Mouse (Mus musculus) ovary, postnatal 14 days (tissue): ENCODE measurements at regions not wholly inside any gene's neighbourhood (a gene's known extent, or its start where the extent isn't known, plus 50 kb on each side); places are given as distances from the start of the nearest gene placed in this dataset.

ENCODE experiments used
- DNase-seq: peaks from one replicate; pipeline ENCODE4 v3.0.0; 2022; ENCODE audit warnings: low spot score

DNA sequence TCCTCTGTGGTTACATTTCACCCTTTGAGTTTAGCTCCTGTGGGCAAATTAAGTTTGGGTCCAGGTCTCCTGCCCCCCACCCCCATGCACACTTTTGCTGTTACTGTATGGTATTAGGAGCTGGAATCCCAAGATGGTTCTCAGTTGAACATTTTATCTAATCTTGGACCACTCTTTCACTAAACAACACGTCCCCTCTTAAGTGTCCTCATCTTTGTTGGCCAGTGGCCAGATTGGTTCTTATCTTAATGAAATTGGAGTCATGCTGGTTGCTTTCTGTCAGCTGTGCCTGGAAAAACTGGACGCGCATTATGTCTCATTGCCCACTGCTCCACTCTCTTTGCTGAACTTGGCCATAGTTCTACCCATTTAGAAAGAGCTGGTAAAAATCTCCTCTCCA is 391.1 kb upstream of the Pbx1 start:
- no peak for DNase-seq

DNA sequence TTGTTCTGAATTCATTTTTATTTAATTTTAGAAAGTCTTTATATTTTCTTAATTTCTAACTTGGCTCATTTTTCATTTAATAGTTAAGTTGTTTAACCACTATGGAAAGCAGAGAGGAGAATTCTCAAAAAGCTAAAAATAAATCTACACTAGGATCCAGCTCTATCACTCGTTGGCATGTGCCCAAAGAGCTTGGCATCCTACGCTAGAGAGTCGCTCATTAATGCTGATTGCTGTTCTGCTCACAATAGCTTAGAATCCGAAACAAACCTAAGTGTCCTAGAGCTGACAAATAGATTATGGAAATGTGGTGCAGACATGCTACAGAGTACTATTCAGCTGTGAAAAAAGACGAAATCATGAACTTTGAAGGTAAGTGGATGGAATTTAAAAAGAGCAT is 386.3 kb upstream of the Pbx1 start:
- DNase-seq = no peak

DNA sequence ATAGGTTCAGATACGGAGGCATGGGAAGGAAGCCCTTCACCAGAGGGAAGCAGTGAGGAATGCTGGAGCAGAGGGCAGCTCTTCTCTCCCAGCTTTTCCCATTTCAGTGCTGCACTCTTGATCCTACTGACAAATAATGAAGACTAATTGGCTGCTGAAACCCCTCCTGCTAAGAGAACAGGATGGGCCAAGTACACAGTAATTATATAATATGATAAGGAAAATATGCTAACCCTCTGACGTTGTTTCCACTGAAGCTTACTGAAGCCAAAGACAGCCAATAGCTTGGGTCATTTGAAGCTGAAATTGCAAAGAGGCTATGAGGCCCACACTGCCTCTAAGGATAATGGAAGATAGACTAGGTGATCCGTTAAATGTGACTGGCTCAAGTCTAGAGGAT is 375.0 kb upstream of the Pbx1 start:
- no peak for DNase-seq

DNA sequence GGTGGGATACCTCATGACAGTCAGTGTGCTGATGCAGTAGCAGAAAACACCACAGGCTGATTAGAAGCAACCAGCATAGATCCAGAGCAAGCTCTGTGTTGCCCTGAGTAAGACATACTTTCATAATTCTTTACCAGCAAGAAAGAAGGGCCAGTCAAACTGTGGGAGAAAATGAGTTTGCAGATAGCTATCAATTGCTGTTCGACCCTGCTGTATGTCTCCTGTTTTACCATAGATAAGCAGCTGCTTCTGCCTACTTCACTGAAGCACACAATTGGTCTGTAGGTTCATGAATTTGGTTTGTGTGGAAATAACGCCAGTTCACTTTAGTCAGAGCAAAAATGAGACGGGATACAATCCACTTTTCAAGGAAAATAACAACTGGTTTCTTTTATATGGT is 373.4 kb upstream of the Pbx1 start:
- DNase-seq = no peak

DNA sequence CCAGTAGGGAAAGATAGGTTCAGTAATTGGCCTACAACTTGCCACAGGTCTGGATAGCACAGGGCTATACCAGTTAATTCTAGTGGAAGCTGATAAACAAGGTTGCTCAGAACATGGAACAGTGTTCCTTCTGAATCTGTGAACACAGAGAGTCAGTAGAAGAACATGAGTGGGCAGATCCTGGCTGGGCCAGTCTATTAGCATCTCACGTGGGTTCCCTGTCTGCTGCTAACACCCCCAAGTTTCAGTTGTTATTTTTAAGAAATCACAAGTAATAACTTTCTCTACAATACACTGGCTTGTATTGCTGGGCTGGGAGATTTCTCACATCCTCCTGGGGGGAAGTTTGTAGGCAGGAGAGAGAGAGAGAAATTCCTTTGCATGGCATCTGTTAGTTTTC is 369.0 kb upstream of the Pbx1 start:
- no peak for DNase-seq

DNA sequence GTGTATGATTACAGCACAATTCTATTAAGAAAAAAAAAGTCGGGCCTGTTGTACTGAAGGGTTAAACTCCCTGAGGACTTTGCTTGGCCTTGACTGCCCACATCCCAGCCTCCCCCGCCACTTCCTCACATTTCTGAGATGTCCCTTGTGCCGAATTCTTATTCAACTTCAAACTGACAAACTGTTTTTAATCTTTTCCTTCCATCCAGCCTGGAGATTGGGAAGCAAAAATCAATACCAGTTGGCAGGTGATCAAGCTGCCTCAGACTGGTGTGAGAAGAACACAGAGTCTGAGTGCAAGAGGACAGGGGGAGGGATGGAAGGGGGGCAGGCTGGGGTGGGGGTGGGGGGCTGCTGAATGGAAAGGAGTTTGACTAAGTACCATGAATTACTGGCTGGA is 354.7 kb upstream of the Pbx1 start:
- DNase-seq = no peak

DNA sequence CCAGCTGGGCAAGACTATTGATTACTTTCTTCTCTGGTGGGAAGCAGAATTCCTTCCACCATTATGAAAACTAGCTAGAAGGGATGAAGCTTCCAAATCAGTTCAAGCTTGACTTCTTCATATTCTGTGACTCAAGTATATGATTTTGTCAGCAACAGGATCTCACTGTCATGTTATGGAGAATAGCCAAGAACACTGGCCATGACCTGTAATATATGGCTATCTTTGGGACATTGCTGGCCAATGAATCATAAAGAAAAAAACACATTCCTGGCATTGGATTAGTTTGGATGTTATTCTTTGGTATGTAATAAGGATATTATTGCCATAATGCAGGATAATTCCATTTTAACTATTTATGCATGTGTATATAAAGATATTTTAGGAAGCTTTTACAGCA is 351.8 kb upstream of the Pbx1 start:
- DNase-seq = no peak

DNA sequence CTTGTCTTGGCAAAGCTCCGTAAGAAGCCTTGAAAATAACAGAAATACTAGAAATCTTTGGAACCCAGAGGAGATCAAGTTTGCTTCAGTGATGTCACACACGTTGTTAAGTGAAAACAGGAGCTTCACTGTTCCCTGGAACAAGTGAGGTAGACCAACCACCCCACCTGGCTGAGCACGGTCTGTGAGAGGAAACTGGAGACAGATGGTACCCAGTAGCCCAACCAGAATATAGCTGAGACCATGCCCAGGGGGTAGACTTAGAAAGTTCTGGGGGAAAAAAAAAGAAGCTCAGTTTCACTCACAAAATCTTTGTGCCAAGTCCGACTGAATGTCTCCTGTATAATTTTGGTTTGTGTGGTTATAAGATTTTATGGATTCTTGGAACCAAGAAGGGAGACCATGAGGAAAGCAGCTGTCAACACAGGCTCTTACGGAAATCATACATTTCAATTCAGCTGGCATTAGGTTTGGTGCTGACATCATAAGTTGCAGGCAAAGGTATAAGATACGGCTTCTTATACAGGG is 332.4 kb upstream of the Pbx1 start:
- no peak for DNase-seq

DNA sequence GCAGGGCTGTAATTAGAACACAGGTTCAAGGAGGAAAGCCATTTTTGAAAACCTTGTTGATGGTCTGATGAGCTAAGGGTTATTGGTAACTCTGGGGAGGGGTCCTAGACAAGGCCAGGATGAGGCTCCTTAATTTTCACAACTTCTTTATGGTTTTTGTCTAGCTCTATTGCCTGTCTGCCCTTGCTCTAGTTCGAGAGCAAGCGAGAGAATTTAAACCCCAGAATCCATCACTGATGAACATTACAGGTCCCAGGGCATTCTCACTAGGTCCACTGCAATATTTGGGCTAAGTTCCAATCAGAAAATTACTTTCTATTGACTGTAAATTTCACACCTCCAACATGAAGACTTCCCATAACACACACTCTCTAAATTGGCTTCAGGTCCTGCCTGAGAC is 329.0 kb upstream of the Pbx1 start:
- DNase-seq = no peak

DNA sequence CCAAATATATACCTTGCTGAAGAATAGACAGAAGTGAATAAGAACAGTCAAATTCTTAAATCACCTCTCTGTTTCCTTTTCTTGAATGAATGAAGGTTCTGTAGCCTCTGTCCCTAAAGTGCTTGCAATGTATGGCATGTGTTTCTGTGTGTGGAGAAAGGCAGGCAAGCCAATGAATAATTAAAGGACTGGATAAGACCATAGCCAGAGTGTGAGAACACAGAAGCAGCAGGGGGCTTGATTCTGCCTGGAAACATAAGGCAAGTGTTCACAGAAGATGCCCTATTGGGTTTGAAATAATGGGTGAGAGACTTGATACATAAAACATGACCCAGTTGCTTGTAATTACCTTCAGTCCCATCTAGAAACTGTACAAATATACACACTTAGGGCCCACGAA is 328.2 kb upstream of the Pbx1 start:
- DNase-seq = no peak

DNA sequence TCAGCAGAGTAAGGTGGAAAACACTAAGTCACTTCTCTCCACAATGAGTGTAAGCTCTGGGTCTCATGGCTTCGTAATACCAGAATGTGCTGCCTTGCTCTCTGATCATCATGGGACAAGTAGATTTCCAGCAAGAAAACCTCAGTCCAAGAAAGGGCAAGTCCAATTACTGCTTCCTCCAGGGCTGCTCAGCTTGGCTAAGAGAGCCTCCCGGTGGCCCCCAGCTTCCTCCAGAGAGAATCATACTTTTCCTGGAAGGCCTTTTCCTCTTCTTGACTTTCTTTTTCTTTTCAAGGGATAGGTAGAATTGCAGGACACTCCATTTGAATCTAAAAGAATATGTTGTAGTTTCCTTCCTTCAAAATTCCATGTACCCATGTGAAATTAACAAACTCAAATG is 326.8 kb upstream of the Pbx1 start:
- no peak for DNase-seq

DNA sequence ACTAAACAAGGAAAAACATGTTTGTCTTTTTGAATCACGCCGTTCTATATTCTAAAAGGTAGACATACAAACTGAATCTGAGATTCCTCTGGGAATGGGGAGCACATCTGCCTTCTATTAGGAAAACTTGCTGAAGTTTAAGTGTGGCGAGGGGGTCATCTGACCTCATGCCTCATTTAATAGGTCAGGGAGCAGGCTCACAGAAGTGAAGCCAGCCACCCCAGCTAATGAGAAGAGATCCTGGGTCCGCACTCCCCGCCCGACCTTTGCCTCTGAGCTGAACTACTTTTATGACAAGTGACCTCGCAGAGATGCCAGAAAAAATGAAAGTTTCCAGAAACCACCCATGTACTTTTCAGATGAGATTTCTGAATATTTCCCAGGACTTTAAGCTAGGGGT is 322.1 kb upstream of the Pbx1 start:
- DNase-seq = no peak

DNA sequence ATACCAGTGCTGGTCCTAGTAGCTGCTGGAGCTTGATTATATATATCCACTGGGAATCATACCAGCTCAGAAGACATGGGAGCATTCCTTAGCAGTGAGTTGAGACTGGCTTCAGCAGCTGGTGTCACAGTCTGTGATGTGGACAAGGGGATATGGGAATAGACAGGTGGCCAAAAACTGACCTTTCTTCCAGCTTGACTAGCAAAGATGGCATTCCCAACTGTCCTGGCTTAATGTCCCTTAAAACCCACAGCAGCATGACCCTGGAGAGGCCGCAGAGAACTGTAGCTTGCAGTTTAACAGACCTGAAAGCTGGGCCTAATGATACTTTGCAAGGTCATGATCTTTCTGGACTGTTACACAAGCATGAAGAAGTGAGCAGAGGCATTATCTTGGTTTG is 311.4 kb upstream of the Pbx1 start:
- no peak for DNase-seq

DNA sequence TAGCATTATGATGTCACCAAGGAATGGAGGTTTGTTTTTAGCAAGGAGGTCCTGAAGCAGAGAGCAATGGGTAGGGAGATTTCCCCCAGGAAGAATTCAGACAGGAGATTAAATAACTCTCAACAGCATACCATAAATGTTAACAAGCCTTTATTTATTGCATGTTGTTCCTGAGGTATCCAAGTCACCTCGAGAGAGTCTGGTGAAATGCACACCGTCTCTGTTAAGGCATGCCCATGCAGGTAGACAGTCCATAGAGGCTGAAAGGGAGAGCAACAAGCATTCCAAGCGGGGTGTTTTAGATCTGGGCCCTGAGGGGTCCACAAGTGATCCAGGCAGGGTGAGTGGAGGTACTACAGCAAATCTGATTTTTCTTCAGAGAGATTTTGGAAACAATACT is 305.9 kb upstream of the Pbx1 start:
- no peak for DNase-seq

DNA sequence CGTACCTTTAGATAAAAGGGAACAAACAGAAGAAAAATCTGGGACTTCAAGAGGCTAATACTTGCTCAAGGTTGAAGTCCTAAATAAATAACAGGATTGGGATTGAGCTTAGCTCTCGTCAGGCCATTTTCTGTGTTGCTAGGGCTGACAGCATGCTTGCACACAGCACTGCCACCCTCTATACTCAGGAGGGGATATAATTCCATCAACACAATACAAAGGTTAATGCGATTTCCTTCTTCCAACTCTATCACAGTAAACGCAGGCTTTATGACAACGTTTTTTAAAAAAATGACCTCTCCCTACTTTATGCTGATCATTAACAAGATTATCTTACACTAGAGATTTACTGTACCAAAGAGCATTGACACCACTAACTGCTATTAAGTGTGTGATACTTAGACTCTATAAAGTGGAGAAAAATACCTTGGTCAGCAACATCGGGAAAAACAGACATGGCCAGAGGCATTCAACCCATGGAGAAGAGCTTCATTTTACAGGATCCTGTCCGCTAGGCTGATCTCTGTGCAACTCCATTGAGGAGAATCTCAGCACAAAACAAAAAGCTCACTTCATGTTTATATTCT is 305.3 kb upstream of the Pbx1 start:
- no peak for DNase-seq

DNA sequence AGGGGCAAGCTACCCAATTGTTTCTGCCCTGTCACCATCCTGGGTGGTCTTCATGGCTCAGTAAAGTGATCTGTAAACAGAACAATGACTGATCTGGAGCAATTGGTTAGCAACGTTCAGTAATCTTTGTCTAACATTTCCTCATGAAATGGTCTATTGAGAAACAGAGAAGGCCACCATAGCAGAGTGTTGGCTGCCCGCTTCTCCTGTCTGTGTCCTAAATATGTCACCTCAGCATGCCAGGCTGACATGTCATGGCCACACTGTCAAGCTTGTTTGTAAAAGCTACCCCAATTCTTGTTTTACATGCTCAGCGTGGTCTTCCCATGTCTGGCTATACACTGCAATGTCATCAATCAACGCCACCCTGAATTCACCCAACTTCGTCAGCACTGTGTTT is 301.0 kb upstream of the Pbx1 start:
- DNase-seq = no peak

DNA sequence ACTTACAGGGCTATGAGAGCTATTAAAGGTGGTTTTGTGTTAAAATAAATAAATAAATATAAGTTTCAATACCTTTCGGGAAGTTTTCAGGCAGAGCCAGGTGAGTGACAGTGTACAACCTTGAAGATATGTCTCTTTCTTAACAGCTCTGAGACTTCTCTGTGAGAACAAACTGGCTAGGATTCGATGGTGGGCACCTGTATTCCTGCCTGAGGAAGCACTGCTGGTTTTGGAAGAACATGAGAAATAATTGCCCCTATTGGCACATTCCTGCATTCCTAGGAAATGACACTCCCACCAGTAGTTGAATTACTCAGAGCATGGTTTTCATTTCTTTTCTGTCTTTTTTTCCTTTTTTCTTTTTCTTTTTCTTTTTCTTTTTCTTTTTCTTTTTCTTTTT is 277.8 kb upstream of the Pbx1 start:
- DNase-seq = no peak

DNA sequence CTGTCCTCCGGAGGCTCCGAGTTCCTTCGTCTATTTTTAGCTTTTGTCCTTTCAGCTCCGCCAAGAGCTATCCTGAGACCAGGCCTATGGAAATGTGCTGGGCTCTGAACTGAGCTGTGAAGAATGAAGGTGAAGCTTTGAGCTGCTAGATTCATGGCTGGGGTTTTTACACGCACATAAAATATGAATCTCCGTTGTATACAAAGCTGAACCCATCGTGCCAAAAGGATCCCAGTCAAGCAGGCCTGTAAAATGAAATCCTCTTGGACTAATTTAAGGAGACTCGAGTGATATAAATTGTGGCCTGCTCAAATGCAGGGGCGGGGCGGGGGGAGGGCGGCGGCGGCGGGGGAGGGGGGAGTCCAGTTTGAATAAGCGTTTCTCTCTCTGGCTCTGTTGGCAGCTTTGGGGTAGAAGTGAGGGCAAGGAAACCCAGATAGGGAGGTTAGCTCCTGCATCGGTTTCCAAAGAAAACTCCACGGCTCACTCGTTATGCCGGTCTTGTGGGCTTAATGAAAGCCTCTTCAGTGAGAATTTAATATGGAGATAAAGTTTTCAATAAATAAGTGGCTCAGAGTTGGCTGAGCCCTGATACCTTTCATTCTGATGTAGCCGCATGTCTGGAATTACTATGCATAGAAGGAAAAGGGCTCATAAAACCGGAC is 277.1 kb upstream of the Pbx1 start:
- no peak for DNase-seq

DNA sequence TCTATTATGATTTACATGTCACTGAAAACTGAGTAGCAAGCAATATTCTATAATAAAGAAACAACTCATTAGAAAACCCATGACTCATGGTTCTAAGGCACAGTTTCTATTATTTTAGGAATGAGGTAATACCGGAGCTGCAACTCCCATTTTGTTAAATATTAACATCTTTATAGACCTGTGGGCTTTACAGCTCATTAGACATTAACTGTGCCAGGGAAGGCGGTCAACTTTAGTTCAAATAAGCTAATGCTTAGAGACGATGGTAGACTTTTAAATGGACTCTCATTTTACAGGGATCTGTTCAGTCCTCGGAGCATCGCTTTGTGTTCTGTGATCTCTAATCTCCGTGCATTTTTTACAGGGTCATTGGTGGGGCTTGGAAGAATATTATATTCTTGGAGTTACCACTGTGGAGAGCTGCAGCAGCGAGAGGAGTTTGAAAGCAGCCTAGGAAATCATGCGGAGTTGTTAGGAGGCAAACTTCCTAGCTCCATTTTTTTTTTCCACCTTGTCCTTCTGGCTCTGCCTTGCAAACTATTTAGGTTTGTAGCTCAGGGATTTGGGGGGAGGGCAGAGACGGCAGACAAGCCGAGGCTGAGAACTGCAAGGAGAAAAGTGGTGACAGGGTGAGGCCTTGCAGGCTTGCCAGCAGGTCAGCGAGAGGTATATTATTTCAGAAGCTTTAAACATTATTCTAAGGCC is 276.2 kb upstream of the Pbx1 start:
- no peak for DNase-seq

DNA sequence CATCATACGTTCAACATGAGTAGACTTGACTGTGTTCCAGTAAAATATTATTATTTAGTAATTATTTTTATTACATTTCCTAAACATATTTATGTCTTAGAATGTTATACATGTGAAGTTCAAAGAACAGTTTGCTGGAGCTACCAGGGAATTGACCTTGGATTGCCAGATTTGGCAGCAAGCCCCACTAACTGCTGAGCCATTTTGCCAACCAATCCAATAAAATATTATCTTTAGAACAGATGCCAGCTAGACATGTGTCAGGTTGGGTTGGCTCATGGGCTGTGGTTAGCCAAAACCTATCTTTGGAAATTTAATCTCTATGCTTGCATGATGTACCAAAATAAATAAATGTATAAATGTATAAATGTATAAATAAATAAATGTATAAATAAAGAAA is 265.3 kb upstream of the Pbx1 start:
- no peak for DNase-seq

DNA sequence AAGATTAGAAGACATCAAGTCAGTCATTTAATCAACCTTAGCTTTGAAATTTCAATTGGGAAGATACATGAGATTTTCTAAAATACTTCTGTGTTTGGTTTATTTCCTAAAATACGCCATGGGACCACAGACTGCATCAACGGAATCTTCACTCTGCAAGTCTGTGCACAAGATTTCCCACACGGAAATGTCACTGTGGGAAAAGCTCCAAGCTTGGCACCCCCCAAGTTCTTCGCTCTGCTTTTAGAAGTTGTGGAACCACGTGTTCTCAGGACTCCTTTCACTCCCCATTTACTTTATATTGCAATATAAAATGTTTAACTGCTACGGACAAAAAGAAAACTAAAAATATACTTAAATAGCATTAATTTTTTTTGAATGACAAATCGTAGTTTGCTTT is 254.8 kb upstream of the Pbx1 start:
- no peak for DNase-seq

DNA sequence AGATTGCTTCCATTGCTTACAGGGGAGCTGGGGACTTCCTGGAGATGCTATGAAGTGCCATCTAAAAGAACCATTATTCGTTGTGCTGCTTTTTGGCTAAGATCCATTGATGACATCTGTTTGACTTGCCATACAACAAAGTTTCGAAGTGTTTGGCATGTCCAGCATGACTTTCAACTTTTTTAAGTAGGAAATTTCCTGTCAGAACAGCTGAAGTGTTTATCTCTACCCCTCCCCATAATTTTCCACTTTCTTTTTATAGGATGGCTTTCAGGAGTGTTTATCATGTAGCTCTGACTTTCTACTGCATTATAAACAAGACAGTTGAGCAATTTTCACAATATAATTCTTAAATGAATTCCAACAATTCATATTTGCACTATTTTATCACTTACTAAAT is 253.1 kb upstream of the Pbx1 start:
- DNase-seq = no peak

DNA sequence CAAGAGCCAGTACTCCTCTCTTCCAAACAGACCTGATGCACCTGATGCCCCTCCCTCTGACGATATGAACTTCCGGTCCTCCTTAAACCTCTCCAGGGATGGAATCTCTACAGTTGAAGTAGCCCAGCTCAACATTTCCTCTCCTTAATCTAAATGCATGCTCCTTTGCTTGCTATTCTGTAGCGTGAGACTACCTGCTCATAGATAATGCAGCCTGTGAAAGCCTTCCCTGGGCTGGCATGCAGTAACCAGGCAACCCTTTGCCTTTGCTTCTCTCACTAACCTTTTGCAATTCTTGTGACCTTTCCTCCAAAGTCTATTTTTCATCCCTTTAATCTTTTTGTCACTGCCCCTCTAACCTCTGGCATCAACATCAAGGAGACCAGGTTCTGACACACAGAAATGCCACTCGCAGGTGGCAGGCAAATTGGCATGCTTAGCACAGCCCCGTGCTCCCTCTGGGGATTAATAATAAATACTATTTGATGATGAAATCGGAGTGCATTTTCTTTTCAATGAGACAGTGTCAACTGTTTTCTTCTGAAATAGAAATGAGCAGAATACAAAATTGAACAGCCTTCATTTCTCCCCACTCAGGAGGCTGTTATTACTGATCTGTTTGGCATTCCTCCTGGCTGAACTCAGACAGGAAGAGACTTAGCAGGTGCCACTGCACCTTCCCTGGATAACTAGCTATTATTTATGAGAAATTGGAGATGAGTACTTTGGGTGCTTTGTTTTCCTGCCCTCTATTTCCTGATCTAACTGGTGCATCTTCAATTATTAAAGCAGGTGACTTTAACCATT is 249.8 kb upstream of the Pbx1 start:
- DNase-seq = no peak
